Mouse (Mus musculus) CH12.LX (cell line): ENCODE results near the gene Cwc22. TPM values are rescaled to one million over a fixed set of nuclear protein-coding genes. Genes with fewer than 3 reads are reported as not detected.

Source experiments
- DNase-seq: peaks from one replicate; pipeline ENCODE4 v3.0.0-alpha.2; 2013; ENCODE audit errors: extremely low read depth
- H3K27ac ChIP-seq: 2 replicates; pipeline ENCODE4 v1.5.1; 2012; ENCODE audit warnings: low read depth, mild to moderate bottlenecking, control low read depth, moderate library complexity; ENCODE audit not compliant: insufficient read depth
- H3K27me3 ChIP-seq: replicated peaks from 2 replicates; pipeline ENCODE3; 2012; ENCODE audit warnings: inconsistent platforms
- H3K36me3 ChIP-seq, 2 experiments: replicated peaks in 1 of 2; 2 replicates each; pipeline versions ENCODE3 to v1.6.1; 2012; ENCODE audit warnings: inconsistent platforms in 1 of 2, low read length in 1 of 2, mild to moderate bottlenecking in 1 of 2, mixed read lengths in 1 of 2, moderate library complexity in 1 of 2; ENCODE audit not compliant: control insufficient read depth in 1 of 2, insufficient read depth in 1 of 2
- H3K4me1 ChIP-seq, 2 experiments: 2 replicates each; pipeline ENCODE4 v1.6.1; 2012; ENCODE audit warnings: inconsistent platforms in 1 of 2, moderate library complexity in 1 of 2; ENCODE audit not compliant: insufficient read depth in 2 of 2, control insufficient read depth in 1 of 2
- H3K4me2 ChIP-seq: 2 replicates; pipeline ENCODE4 v1.6.1; 2012; ENCODE audit warnings: low read depth, mild to moderate bottlenecking, control low read depth; ENCODE audit not compliant: poor library complexity, insufficient read depth, severe bottlenecking
- H3K4me3 ChIP-seq, 3 experiments: fragments of 150-350 bp in 1 of 3; sonication (generic) in 1 of 3; replicated peaks in 1 of 3; 2 replicates each; pipeline versions ENCODE3 to v1.5.1; 2011 to 2012; ENCODE audit warnings: low read depth in 2 of 3, low read length in 2 of 3, mild to moderate bottlenecking in 2 of 3, moderate library complexity in 2 of 3, control low read depth in 1 of 3, improper control_type of control experiment in 1 of 3, inconsistent platforms in 1 of 3, mixed read lengths in 1 of 3; ENCODE audit not compliant: poor library complexity in 1 of 3
- H3K79me2 ChIP-seq: replicated peaks from 2 replicates; pipeline ENCODE4 v1.6.1; 2012; ENCODE audit warnings: mild to moderate bottlenecking, moderate library complexity; ENCODE audit not compliant: control insufficient read depth, poor library complexity, insufficient read depth, severe bottlenecking; ENCODE audit errors: extremely low read depth
- H3K9ac ChIP-seq: 2 replicates; pipeline ENCODE4 v1.6.1; 2012; ENCODE audit warnings: low read depth, mild to moderate bottlenecking, control low read depth, moderate library complexity; ENCODE audit not compliant: insufficient read depth
- H3K9me3 ChIP-seq: replicated peaks from 2 replicates; pipeline ENCODE3; 2012; ENCODE audit warnings: low read length, inconsistent platforms, mixed read lengths
- BHLHE40 ChIP-seq: IDR thresholded peaks from 2 replicates; pipeline ENCODE4 v1.6.1; 2011; ENCODE audit warnings: mild to moderate bottlenecking, low read depth, low read length, improper control_type of control experiment
- CHD1 ChIP-seq: IDR thresholded peaks from 2 replicates; pipeline ENCODE4 v1.6.1; 2012; ENCODE audit warnings: low read depth, low read length, improper control_type of control experiment, inconsistent platforms
- CHD2 ChIP-seq: IDR thresholded peaks from 2 replicates; pipeline ENCODE4 v1.6.1; 2011; ENCODE audit warnings: low read length, improper control_type of control experiment
- E2F4 ChIP-seq: IDR thresholded peaks from 2 replicates; pipeline ENCODE4 v1.6.1; 2011; ENCODE audit warnings: low read depth, low read length, improper control_type of control experiment; ENCODE audit not compliant: insufficient replicate concordance
- ELF1 ChIP-seq: IDR thresholded peaks from 2 replicates; pipeline ENCODE4 v1.6.1; 2014; ENCODE audit warnings: low read depth, mild to moderate bottlenecking, inconsistent platforms, low read length, improper control_type of control experiment
- EP300 ChIP-seq: IDR thresholded peaks from 2 replicates; pipeline ENCODE4 v1.6.1; 2011; ENCODE audit warnings: low read length, improper control_type of control experiment
- ETS1 ChIP-seq: conservative IDR thresholded peaks from 2 replicates; pipeline ENCODE4 v1.6.1; 2012; ENCODE audit warnings: low read depth, mild to moderate bottlenecking, inconsistent platforms, low read length, improper control_type of control experiment, moderate library complexity
- GABPA ChIP-seq: IDR thresholded peaks from 2 replicates; pipeline ENCODE4 v1.6.1; 2012; ENCODE audit warnings: low read depth, low read length, improper control_type of control experiment, inconsistent platforms; ENCODE audit not compliant: insufficient replicate concordance
- HCFC1 ChIP-seq: IDR thresholded peaks from 2 replicates; pipeline ENCODE4 v1.6.1; 2012; ENCODE audit warnings: low read depth, mild to moderate bottlenecking, inconsistent platforms, low read length, improper control_type of control experiment
- IRF4 ChIP-seq: IDR thresholded peaks from 2 replicates; pipeline ENCODE4 v1.6.1; 2014; ENCODE audit warnings: low read depth, mild to moderate bottlenecking, inconsistent platforms, low read length, improper control_type of control experiment
- JUN ChIP-seq: IDR thresholded peaks from 2 replicates; pipeline ENCODE4 v1.6.1; 2011; ENCODE audit warnings: low read depth, mild to moderate bottlenecking, low read length, improper control_type of control experiment, moderate library complexity; ENCODE audit not compliant: insufficient read depth
- JUND ChIP-seq: conservative IDR thresholded peaks from 2 replicates; pipeline ENCODE4 v1.6.1; 2011; ENCODE audit warnings: low read depth, low read length, improper control_type of control experiment
- KAT2A ChIP-seq: IDR thresholded peaks from 2 replicates; pipeline ENCODE4 v1.6.1; 2012; ENCODE audit warnings: low read length, improper control_type of control experiment, inconsistent platforms; ENCODE audit not compliant: insufficient replicate concordance
- MAFK ChIP-seq: IDR thresholded peaks from 2 replicates; pipeline ENCODE4 v1.6.1; 2011; ENCODE audit warnings: low read length, improper control_type of control experiment; ENCODE audit not compliant: insufficient replicate concordance
- MAX ChIP-seq: IDR thresholded peaks from 2 replicates; pipeline ENCODE4 v1.6.1; 2011; ENCODE audit warnings: low read length, improper control_type of control experiment
- MAZ ChIP-seq: IDR thresholded peaks from 2 replicates; pipeline ENCODE4 v1.6.1; 2012; ENCODE audit warnings: low read depth, mild to moderate bottlenecking, inconsistent platforms, low read length, improper control_type of control experiment, moderate library complexity
- MXI1 ChIP-seq: IDR thresholded peaks from 2 replicates; pipeline ENCODE4 v1.6.1; 2011; ENCODE audit warnings: mild to moderate bottlenecking, low read depth, low read length, improper control_type of control experiment
- MYC ChIP-seq: IDR thresholded peaks from 2 replicates; pipeline ENCODE4 v1.6.1; 2011; ENCODE audit warnings: low read depth, mild to moderate bottlenecking, improper control_type of control experiment, low read length
- NELFE ChIP-seq: IDR thresholded peaks from 2 replicates; pipeline ENCODE4 v1.6.1; 2011; ENCODE audit warnings: low read depth, low read length, improper control_type of control experiment
- NRF1 ChIP-seq: IDR thresholded peaks from 2 replicates; pipeline ENCODE4 v1.6.1; 2014; ENCODE audit warnings: low read depth, mild to moderate bottlenecking, inconsistent platforms, low read length, improper control_type of control experiment, moderate library complexity
- PAX5 ChIP-seq: IDR thresholded peaks from 2 replicates; pipeline ENCODE4 v1.6.1; 2012; ENCODE audit warnings: low read length, inconsistent platforms, mixed read lengths
- POLR2A ChIP-seq: IDR thresholded peaks from 2 replicates; pipeline ENCODE4 v1.6.1; 2011; ENCODE audit warnings: low read depth, mild to moderate bottlenecking, improper control_type of control experiment, low read length
- POLR2AphosphoS2 ChIP-seq: IDR thresholded peaks from 2 replicates; pipeline ENCODE4 v1.6.1; 2011; ENCODE audit warnings: low read depth, low read length, improper control_type of control experiment
- RAD21 ChIP-seq: IDR thresholded peaks from 2 replicates; pipeline ENCODE4 v1.6.1; 2011; ENCODE audit warnings: low read depth, mild to moderate bottlenecking, low read length, improper control_type of control experiment, moderate library complexity
- RCOR1 ChIP-seq: conservative IDR thresholded peaks from 2 replicates; pipeline ENCODE4 v1.6.1; 2012; ENCODE audit warnings: low read depth, mild to moderate bottlenecking, inconsistent platforms, low read length, improper control_type of control experiment
- SIN3A ChIP-seq: IDR thresholded peaks from 2 replicates; pipeline ENCODE4 v1.6.1; 2012; ENCODE audit warnings: low read length, improper control_type of control experiment, inconsistent platforms
- SMC3 ChIP-seq: IDR thresholded peaks from 2 replicates; pipeline ENCODE4 v1.6.1; 2011; ENCODE audit warnings: low read depth, low read length, improper control_type of control experiment
- TBP ChIP-seq: conservative IDR thresholded peaks from 2 replicates; pipeline ENCODE4 v1.6.1; 2011; ENCODE audit warnings: low read depth, low read length, improper control_type of control experiment
- TCF12 ChIP-seq: IDR thresholded peaks from 2 replicates; pipeline ENCODE4 v1.6.1; 2014; ENCODE audit warnings: low read depth, mild to moderate bottlenecking, inconsistent platforms, low read length, improper control_type of control experiment
- UBTF ChIP-seq: IDR thresholded peaks from 2 replicates; pipeline ENCODE4 v1.6.1; 2012; ENCODE audit warnings: low read depth, mild to moderate bottlenecking, inconsistent platforms, low read length, improper control_type of control experiment, moderate library complexity
- USF1 ChIP-seq: IDR thresholded peaks from 2 replicates; pipeline ENCODE4 v1.6.1; 2014; ENCODE audit warnings: low read depth, mild to moderate bottlenecking, inconsistent platforms, low read length, improper control_type of control experiment
- ZMIZ1 ChIP-seq: IDR thresholded peaks from 2 replicates; pipeline ENCODE4 v1.6.1; 2012; ENCODE audit warnings: low read depth, mild to moderate bottlenecking, inconsistent platforms, low read length, improper control_type of control experiment
- ZNF384 ChIP-seq: IDR thresholded peaks from 2 replicates; pipeline ENCODE4 v1.6.1; 2012; ENCODE audit warnings: low read depth, low read length, improper control_type of control experiment, inconsistent platforms
- dilution Hi-C: fragments of 300-500 bp; cut with MboI; formaldehyde crosslinking; loops from 2 replicates; pipeline ENCODE4 v1.14.3; 2020; ENCODE audit warnings: low sequenced_read_pairs; ENCODE audit not compliant: extremely low pct_unique_long_range_greater_than_20kb, extremely low pct_ligation_motif_present
- in situ Hi-C: fragments of 300-500 bp; cut with MboI; formaldehyde crosslinking; loops from 3 replicates; pipeline ENCODE4 v1.14.3; 2019; ENCODE audit warnings: low sequenced_read_pairs, low pct_ligation_motif_present, low pct_unique_long_range_greater_than_20kb, mixed read lengths
- polyA plus RNA-seq: library from polyadenylated mRNA; unstranded; fragments of >175 nt; gene quantifications from 2 replicates; pipeline ENCODE4 v1.2.1, GENCODE M21; 2012; ENCODE audit warnings: low read depth; ENCODE audit not compliant: insufficient read length
- total RNA-seq, 2 experiments: library from RNA; depleted of rRNA; stranded (reverse); fragments of 300-350 nt in 1 of 2; fragments of >200 nt in 1 of 2; gene quantifications; 2 replicates each; pipeline ENCODE4 v1.2.3; 2012 to 2014

Gene Cwc22
- 53.2 and 58.8 TPM in 2 replicates for total RNA-seq (2012; rRNA removed)
- total RNA-seq (2014; rRNA removed): 51.3 and 52.8 TPM in 2 replicates
- 74.5 and 93.3 TPM in 2 replicates for polyA plus RNA-seq

- Histone ChIP-seq H3K27me3 (no peaks in the 10 kb centered on the region), H3K79me2 (peaks cover 42% of the 10 kb centered on the region), H3K36me3 (peaks cover 0 to 19% of the 10 kb centered on the region in 2 experiments), H3K27ac (peak within 1 kb of the TSS; percentile 28; the same call in 1 of the 2 replicates), H3K4me3 (peak within 1 kb of the TSS; percentile 72 to 91 (median 85)), H3K9me3 (peaks cover 6% of the 10 kb centered on the region), H3K9ac (peak within 1 kb of the TSS; percentile 90), H3K4me2 (peak within 1 kb of the TSS; percentile 100), H3K4me1 (peaks cover 0 to 21% of the 10 kb centered on the region in 2 experiments; a peak in 2 of 4 replicates)
- TF ChIP-seq GABPA (peak; percentile 84; the same call in 1 of the 2 replicates), MXI1 (peak; percentile 86; the same call in 1 of the 2 replicates), ETS1 (no peak), TCF12 (peak; percentile 58; the same call in 1 of the 2 replicates), USF1 (no peak), NELFE (peak; percentile 42; the same call in 1 of the 2 replicates), ZMIZ1 (no peak), ZNF384 (no peak), BHLHE40 (no peak), MAX (peak; percentile 71), POLR2AphosphoS2 (peak; percentile 43; the same call in 1 of the 2 replicates), ELF1 (peak; percentile 78), UBTF (peak; percentile 49; the same call in 1 of the 2 replicates), MAFK (no peak), SMC3 (no peak), KAT2A (peak; percentile 99), JUN (no peak), POLR2A (peak; percentile 60; the same call in 1 of the 2 replicates), CHD2 (peak; percentile 97), TBP (peak; percentile 48; the same call in 1 of the 2 replicates), SIN3A (peak; percentile 79), E2F4 (peak; percentile 87; the same call in 1 of the 2 replicates), JUND (no peak), IRF4 (peak; percentile 44; the same call in 1 of the 2 replicates), NRF1 (peak; percentile 51; the same call in 1 of the 2 replicates), RAD21 (no peak), RCOR1 (no peak), CHD1 (no peak), MYC (peak; percentile 91), PAX5 (no peak), HCFC1 (peak; percentile 97), MAZ (no peak), EP300 (no peak)
- in situ Hi-C loops: no loop called here
- peak; percentile 94 for DNase-seq
- dilution Hi-C loops: no loop called here
These were observed at the start of gene Cwc22 for GRCm38 (mm10) chr2:77945596-77946485. Cwc22 (minus strand) TSS chr2:77946375.
